Mouse (Mus musculus): ENCODE data around the gene Slc9b1.

DNA sequence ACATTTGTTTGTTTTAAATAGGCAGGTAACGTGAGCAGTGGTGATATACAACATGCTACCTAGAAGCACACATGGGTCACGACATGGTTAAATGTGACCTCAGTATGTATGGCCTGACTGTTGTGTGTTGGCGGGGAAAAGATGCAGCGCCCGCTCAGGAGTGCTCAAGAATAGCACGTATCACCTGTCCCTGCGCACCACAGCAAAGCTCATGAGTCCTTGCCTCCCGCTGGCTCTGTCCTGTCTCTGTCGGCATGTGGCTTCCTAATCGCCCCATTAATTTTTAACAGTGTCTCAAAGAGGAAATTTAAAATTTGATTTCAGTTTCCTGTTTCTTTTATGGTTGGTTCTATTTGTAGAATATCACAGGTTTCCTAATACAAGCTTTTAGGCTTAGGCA is 29.6 kb downstream of the Slc9b1 start:
- TF ChIP-seq CTCF (IDR thresholded peaks at IDR 0.05; ENCODE audit: insufficient read depth, low read length) (no peak), POLR2A (IDR thresholded peaks at IDR 0.05; ENCODE audit: borderline replicate concordance, extremely low read depth, low read depth, low read length) (no peak)
